Mouse (Mus musculus) layer of hippocampus, adult 9-11 months (tissue): ENCODE results near the gene Plcg1.

ENCODE experiments used
- DNase-seq: peaks from one replicate; pipeline ENCODE4 v3.0.0; 2022

Gene Plcg1

GRCm38 (mm10) chr2:160736466-160736865, 5.4 kb downstream of the Plcg1 start:
- no peak for DNase-seq

- DNase-seq = no peak
Measured at GRCm38 (mm10) chr2:160738354-160738753, 7.3 kb downstream of the Plcg1 start.

GRCm38 (mm10) chr2:160739647-160740356, 8.7 kb downstream of the Plcg1 start:
- no peak for DNase-seq

GRCm38 (mm10) chr2:160740521-160741156, 9.5 kb downstream of the Plcg1 start:
- DNase-seq = no peak

- no peak for DNase-seq
Measured at GRCm38 (mm10) chr2:160741580-160741979, 10.5 kb downstream of the Plcg1 start.

GRCm38 (mm10) chr2:160742161-160742609, 11.1 kb downstream of the Plcg1 start:
- no peak for DNase-seq

- no peak for DNase-seq
Measured at GRCm38 (mm10) chr2:160744040-160744822, 13.1 kb downstream of the Plcg1 start.

- DNase-seq = peak; percentile 39
Measured at GRCm38 (mm10) chr2:160744823-160745210, 13.7 kb downstream of the Plcg1 start.

GRCm38 (mm10) chr2:160745497-160745896, 14.4 kb downstream of the Plcg1 start:
- DNase-seq = no peak

- no peak for DNase-seq
Measured at GRCm38 (mm10) chr2:160746637-160747036, 15.5 kb downstream of the Plcg1 start.

GRCm38 (mm10) chr2:160747075-160747474, 16.0 kb downstream of the Plcg1 start:
- no peak for DNase-seq

GRCm38 (mm10) chr2:160756583-160757203, 25.6 kb downstream of the Plcg1 start:
- no peak for DNase-seq

- DNase-seq = no peak
Measured at GRCm38 (mm10) chr2:160760433-160761184, 29.5 kb downstream of the Plcg1 start.

- no peak for DNase-seq
Measured at GRCm38 (mm10) chr2:160763816-160764215, 32.7 kb downstream of the Plcg1 start.

GRCm38 (mm10) chr2:160764386-160764785, 33.3 kb downstream of the Plcg1 start:
- no peak for DNase-seq

GRCm38 (mm10) chr2:160765096-160765495, 34.0 kb downstream of the Plcg1 start:
- no peak for DNase-seq

GRCm38 (mm10) chr2:160766371-160766771, 35.3 kb downstream of the Plcg1 start:
- DNase-seq = peak; percentile 37

- DNase-seq = no peak
Measured at GRCm38 (mm10) chr2:160767201-160767600, 36.1 kb downstream of the Plcg1 start.

GRCm38 (mm10) chr2:160768097-160768695, 37.1 kb downstream of the Plcg1 start:
- DNase-seq = no peak

- DNase-seq = no peak
Measured at GRCm38 (mm10) chr2:160768997-160769396, 37.9 kb downstream of the Plcg1 start.

- DNase-seq = no peak
Measured at GRCm38 (mm10) chr2:160770409-160770808, 39.3 kb downstream of the Plcg1 start.

- DNase-seq = peak; percentile 57
Measured at GRCm38 (mm10) chr2:160770871-160771270, 39.8 kb downstream of the Plcg1 start.
